Mouse (Mus musculus): Measurements from ENCODE around the gene Lmtk3. TPM values are rescaled to one million over a fixed set of nuclear protein-coding genes. Genes with fewer than 3 reads are reported as not detected.

The Lmtk3 gene
- total RNA-seq, 1 experiment from 2014 or later = not detected

- ATAC-seq (ENCODE audit: extremely low read depth, insufficient number of reproducible peaks, low FRiP score, poor library complexity, severe bottlenecking) = no peak
These were observed 48.9 kb downstream of the Lmtk3 start for GRCm38 (mm10) chr7:45832428-45832827.

GRCm38 (mm10) chr7:45833148-45833790 is 49.7 kb downstream of the Lmtk3 start:
- ATAC-seq (ENCODE audit: extremely low read depth, insufficient number of reproducible peaks, low FRiP score, poor library complexity, severe bottlenecking) = no peak

- no peak for ATAC-seq (ENCODE audit: extremely low read depth, insufficient number of reproducible peaks, low FRiP score, poor library complexity, severe bottlenecking)
These were observed 50.4 kb downstream of the Lmtk3 start for GRCm38 (mm10) chr7:45833924-45834323.

- no peak for ATAC-seq (ENCODE audit: extremely low read depth, insufficient number of reproducible peaks, low FRiP score, poor library complexity, severe bottlenecking)
These were observed 59.6 kb downstream of the Lmtk3 start for GRCm38 (mm10) chr7:45842950-45843744.

- no peak for ATAC-seq (ENCODE audit: extremely low read depth, insufficient number of reproducible peaks, low FRiP score, poor library complexity, severe bottlenecking)
These were observed 65.0 kb downstream of the Lmtk3 start for GRCm38 (mm10) chr7:45848447-45849027.

- no peak for ATAC-seq (ENCODE audit: extremely low read depth, insufficient number of reproducible peaks, low FRiP score, poor library complexity, severe bottlenecking)
These were observed 67.1 kb downstream of the Lmtk3 start for GRCm38 (mm10) chr7:45850661-45851060.

DNA sequence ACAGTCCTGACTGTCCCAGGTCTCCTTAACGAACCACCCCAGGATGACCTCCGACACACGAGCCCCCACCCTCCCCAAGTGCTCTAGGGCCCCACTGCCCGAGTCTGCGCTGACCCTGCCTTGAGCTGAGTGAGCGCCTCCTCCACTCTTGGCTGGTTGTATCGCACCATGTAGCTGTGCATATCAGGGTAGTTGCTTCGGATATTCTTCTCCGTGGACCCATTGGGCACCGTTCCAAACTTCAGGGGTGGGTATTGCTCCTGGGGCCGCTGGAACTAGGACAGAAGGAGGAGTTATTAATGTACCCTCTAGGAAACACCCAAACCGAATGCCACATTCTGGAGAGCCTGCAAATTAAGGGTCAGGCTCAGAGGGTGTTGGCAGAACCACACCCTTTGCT is 69.6 kb downstream of the Lmtk3 start:
- ATAC-seq (ENCODE audit: extremely low read depth, insufficient number of reproducible peaks, low FRiP score, poor library complexity, severe bottlenecking) = no peak

Other genes with a start within 250 kb of the Lmtk3 start
- gene Hsd17b14, start 228.8 kb upstream of the Lmtk3 start, total RNA-seq (2017) = 0.37 TPM in 1 of 2 replicates, not detected in the other
- gene Bcat2, start 213.6 kb upstream of the Lmtk3 start, total RNA-seq (2017) = 14.9 and 17.3 TPM in 2 replicates
- gene Fgf21, start 168.2 kb upstream of the Lmtk3 start, total RNA-seq (2017) = not detected in 2 replicates
- gene Fut1, start 166.4 kb upstream of the Lmtk3 start, total RNA-seq (2017) = not detected in 2 replicates
- gene Izumo1, start 161.9 kb upstream of the Lmtk3 start, total RNA-seq (2017) = not detected in 2 replicates
- gene Rasip1, start 156.2 kb upstream of the Lmtk3 start, total RNA-seq (2017) = 2.4 and 2.8 TPM in 2 replicates
- 1.0 TPM in 1 of 2 replicates, not detected in the other for gene Mamstr, start 143.8 kb upstream of the Lmtk3 start, total RNA-seq (2017)
- gene Fut2, start 117.3 kb upstream of the Lmtk3 start, total RNA-seq (2017) = 0.25 and 0.35 TPM in 2 replicates
- gene Ntn5, start 99.7 kb upstream of the Lmtk3 start, total RNA-seq (2017) = not detected in 2 replicates
- gene Sec1, start 89.3 kb upstream of the Lmtk3 start, total RNA-seq (2017) = 0.23 TPM in 1 of 2 replicates, not detected in the other
- not detected in 2 replicates for gene Car11, start 83.9 kb upstream of the Lmtk3 start, total RNA-seq (2017)
- 12.1 and 18.4 TPM in 2 replicates for gene Dbp, start 78.7 kb upstream of the Lmtk3 start, total RNA-seq (2017)
- gene Rpl18, start 68.3 kb upstream of the Lmtk3 start, total RNA-seq (2017) = 797 and 936 TPM in 2 replicates
- gene Sphk2, start 65.7 kb upstream of the Lmtk3 start, total RNA-seq (2017) = 25.5 and 27.4 TPM in 2 replicates
- gene Fam83e, start 62.5 kb upstream of the Lmtk3 start, total RNA-seq (2017) = 3.0 and 3.2 TPM in 2 replicates
- not detected in 2 replicates for gene Spaca4, start 57.9 kb upstream of the Lmtk3 start, total RNA-seq (2017)
- gene Sult2b1, start 931 bp downstream of the Lmtk3 start, total RNA-seq (2017) = 0.49 TPM in 1 of 2 replicates, not detected in the other
- 79.6 and 94.0 TPM in 2 replicates for gene Cyth2, start 30.8 kb downstream of the Lmtk3 start, total RNA-seq (2017)
- gene Kcnj14, start 41.0 kb downstream of the Lmtk3 start, total RNA-seq (2017) = 0.23 TPM in 1 of 2 replicates, not detected in the other
- gene Grwd1, start 47.2 kb downstream of the Lmtk3 start, total RNA-seq (2017) = 7.2 and 11.2 TPM in 2 replicates
- gene Kdelr1, start 89.0 kb downstream of the Lmtk3 start, total RNA-seq (2017) = 44.6 and 57.7 TPM in 2 replicates
- 0.12 TPM in 1 of 2 replicates, not detected in the other for gene Grin2d, start 94.6 kb downstream of the Lmtk3 start, total RNA-seq (2017)
- not detected in 2 replicates for gene Syngr4, start 113.0 kb downstream of the Lmtk3 start, total RNA-seq (2017)
- 5.0 and 11.2 TPM in 2 replicates for gene Tmem143, start 113.2 kb downstream of the Lmtk3 start, total RNA-seq (2017)
- gene Emp3, start 137.7 kb downstream of the Lmtk3 start, total RNA-seq (2017) = 176 and 192 TPM in 2 replicates
- 14.1 and 15.8 TPM in 2 replicates for gene Ccdc114, start 140.3 kb downstream of the Lmtk3 start, total RNA-seq (2017)
- not detected in 2 replicates for gene Abcc6, start 246.6 kb downstream of the Lmtk3 start, total RNA-seq (2017)
- 29.1 and 29.7 TPM in 2 replicates for gene Nomo1, start 250.0 kb downstream of the Lmtk3 start, total RNA-seq (2017)